Mouse (Mus musculus) kidney, adult 11 months (tissue): ENCODE data around the gene Mxd1.

Source experiments
- DNase-seq: peaks from one replicate; pipeline ENCODE4 v3.0.0; 2022

The Mxd1 gene

GRCm38 (mm10) chr6:86598742-86599193 lies 70.2 kb downstream of the Mxd1 start:
- DNase-seq = peak; percentile 10
